Mouse (Mus musculus) ES-E14 (cell line): ENCODE results near the gene Disc1. TPM values are rescaled to one million over a fixed set of nuclear protein-coding genes. Genes with fewer than 3 reads are reported as not detected.

Source experiments
- DNase-seq: peaks from one replicate; pipeline ENCODE4 v3.0.0-alpha.2; 2013; ENCODE audit warnings: low read depth, low spot score
- H3K27ac ChIP-seq: 2 replicates; pipeline ENCODE4 v1.5.1; 2012; ENCODE audit warnings: low read depth, mild to moderate bottlenecking, low read length, moderate library complexity, mixed read lengths; ENCODE audit not compliant: poor library complexity, insufficient read depth, severe bottlenecking
- H3K36me3 ChIP-seq: 2 replicates; pipeline ENCODE4 v1.6.1; 2012; ENCODE audit warnings: mild to moderate bottlenecking, low read length, moderate library complexity, mixed read lengths; ENCODE audit not compliant: control insufficient read depth, poor library complexity, insufficient read depth, severe bottlenecking
- H3K4me1 ChIP-seq, 2 experiments: fragments of 150-350 bp in 1 of 2; sonication (generic) in 1 of 2; 2 replicates each; pipeline ENCODE4 v1.6.1; 2012; ENCODE audit warnings: low read length in 2 of 2, mild to moderate bottlenecking in 1 of 2, mixed read lengths in 1 of 2; ENCODE audit not compliant: control insufficient read depth in 2 of 2, insufficient read depth in 2 of 2, poor library complexity in 1 of 2
- H3K4me3 ChIP-seq, 2 experiments: fragments of 150-350 bp in 1 of 2; sonication (generic) in 1 of 2; 2 replicates each; pipeline ENCODE4 v1.5.1; 2012; ENCODE audit warnings: low read length in 2 of 2, low read depth in 1 of 2, mild to moderate bottlenecking in 1 of 2, mixed read lengths in 1 of 2; ENCODE audit not compliant: insufficient read depth in 1 of 2, poor library complexity in 1 of 2, severe bottlenecking in 1 of 2
- H3K9ac ChIP-seq: 2 replicates; pipeline ENCODE4 v1.6.1; 2012; ENCODE audit warnings: low read depth, mild to moderate bottlenecking, low read length, mixed read lengths; ENCODE audit not compliant: poor library complexity, insufficient read depth, severe bottlenecking
- H3K9me3 ChIP-seq: fragments of 150-350 bp; sonication (generic); 2 replicates; pipeline ENCODE4 v1.6.1; 2012; ENCODE audit warnings: low read depth, mild to moderate bottlenecking, low read length; ENCODE audit not compliant: control insufficient read depth, insufficient read depth
- CHD2 ChIP-seq: IDR thresholded peaks from 2 replicates; pipeline ENCODE4 v1.6.1; 2014; ENCODE audit warnings: mild to moderate bottlenecking, low read depth, low read length, inconsistent platforms
- HCFC1 ChIP-seq: IDR thresholded peaks from 2 replicates; pipeline ENCODE4 v1.6.1; 2012; ENCODE audit warnings: low read length, inconsistent platforms, borderline replicate concordance; ENCODE audit not compliant: insufficient read depth
- MAFK ChIP-seq: IDR thresholded peaks from 2 replicates; pipeline ENCODE4 v1.6.1; 2014; ENCODE audit warnings: mild to moderate bottlenecking, low read depth, low read length, inconsistent platforms; ENCODE audit not compliant: insufficient read depth
- ZC3H11A ChIP-seq: IDR thresholded peaks from 2 replicates; pipeline ENCODE4 v1.6.1; 2012; ENCODE audit warnings: low read depth, mild to moderate bottlenecking, inconsistent platforms, low read length, borderline replicate concordance
- ZNF384 ChIP-seq: IDR thresholded peaks from 2 replicates; pipeline ENCODE4 v1.6.1; 2012; ENCODE audit warnings: low read depth, low read length, inconsistent platforms
- in situ Hi-C, 2 experiments: fragments of 600-800 bp; cut with MboI; formaldehyde crosslinking; loops; one replicate each; pipeline ENCODE4 v1.15.1; 2025; ENCODE audit warnings: low sequenced_read_pairs in 2 of 2, inconsistent platforms in 1 of 2; ENCODE audit not compliant: unreplicated experiment in 2 of 2
- total RNA-seq: library from RNA; depleted of rRNA; stranded (reverse); fragments of 300-350 nt; gene quantifications from 2 replicates; pipeline ENCODE4 v1.2.3, GENCODE M21; 2012

The Disc1 gene
- total RNA-seq, 1 experiment: 2.7 TPM

DNA sequence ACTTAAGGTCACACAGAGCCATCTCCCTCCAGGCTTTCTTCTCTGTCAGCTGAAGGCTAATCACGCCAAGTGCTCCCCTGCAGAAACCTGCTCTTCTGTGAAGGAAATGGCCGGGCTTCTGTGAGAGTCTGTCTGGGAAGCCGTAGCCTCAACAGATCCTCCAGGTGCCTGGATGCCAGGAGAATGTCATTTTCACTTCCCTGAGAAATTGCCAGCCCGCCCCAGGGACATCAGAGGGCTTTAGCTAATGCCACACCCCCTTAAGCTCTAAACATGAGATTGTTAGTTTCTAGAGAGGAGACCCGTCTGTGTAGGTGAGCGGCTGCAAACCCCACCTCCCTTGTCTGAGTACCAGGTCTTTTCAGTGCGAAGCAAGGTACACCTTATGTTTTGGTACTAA lies 15.3 kb downstream of the Disc1 start:
- H3K36me3 ChIP-seq: no peaks in the 10 kb centered on the region
- no peak for DNase-seq
- no peak overlapping the region for H3K27ac ChIP-seq
- H3K9ac ChIP-seq: no peak overlapping the region
- H3K4me1 ChIP-seq: no peaks in the 10 kb centered on the region; a peak in 1 of 4 replicates
- in situ Hi-C loops: no loop called here
- H3K4me3 ChIP-seq: no peak overlapping the region
- no peak for TF ChIP-seq ZC3H11A
- TF ChIP-seq ZNF384: no peak
- no peak for TF ChIP-seq MAFK
- no peak for TF ChIP-seq CHD2
- H3K9me3 ChIP-seq: no peaks in the 10 kb centered on the region

DNA sequence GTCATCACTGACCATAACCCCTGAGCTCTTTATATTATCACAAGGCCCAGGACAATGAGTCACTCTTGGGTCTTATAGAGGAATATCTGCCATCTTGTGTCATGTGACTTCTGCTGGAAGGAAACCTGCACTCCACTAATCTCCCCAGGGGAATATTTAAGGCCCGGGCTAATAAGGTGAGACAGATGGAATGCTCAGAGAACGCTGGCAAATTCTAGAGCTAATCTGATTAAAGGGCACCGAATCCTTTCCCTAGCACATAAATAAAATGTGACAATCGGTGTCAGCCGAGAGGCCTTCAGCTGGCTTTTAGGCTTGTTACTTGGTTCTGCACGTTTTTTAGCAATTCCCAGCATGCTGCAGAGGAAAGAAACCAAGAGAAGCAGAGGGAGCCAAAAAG lies 15.7 kb downstream of the Disc1 start:
- no peak for DNase-seq
- in situ Hi-C loops: no loop called here
- Histone ChIP-seq H3K36me3 (no peaks in the 10 kb centered on the region), H3K9ac (no peak overlapping the region), H3K4me1 (no peaks in the 10 kb centered on the region; a peak in 1 of 4 replicates), H3K9me3 (no peaks in the 10 kb centered on the region), H3K4me3 (no peak overlapping the region), H3K27ac (no peak overlapping the region)
- no peak for TF ChIP-seq HCFC1
- no peak for TF ChIP-seq ZNF384
- TF ChIP-seq MAFK: no peak
- TF ChIP-seq ZC3H11A: no peak
- no peak for TF ChIP-seq CHD2

DNA sequence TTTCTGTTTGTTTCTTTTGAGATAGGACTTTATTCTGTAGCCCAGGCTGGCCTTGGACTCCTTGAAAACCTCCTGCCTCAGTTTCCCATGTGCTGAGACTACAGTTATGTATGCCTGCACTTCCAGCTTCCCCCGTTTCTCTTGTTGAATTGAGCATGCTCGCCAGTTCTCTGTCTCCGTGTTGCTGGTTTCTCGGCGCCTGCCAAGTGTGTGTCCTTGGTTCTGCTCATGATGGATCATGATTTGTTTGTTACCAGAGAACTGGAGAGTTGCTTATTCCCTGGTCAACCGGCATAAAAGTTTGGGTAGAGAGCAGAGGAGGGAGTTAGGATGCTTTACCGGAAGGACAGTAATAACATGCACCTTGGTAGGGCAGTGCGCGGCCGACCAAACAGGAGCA lies 20.1 kb downstream of the Disc1 start:
- no peaks in the 10 kb centered on the region; a peak in 1 of 4 replicates for H3K4me1 ChIP-seq
- H3K36me3 ChIP-seq: no peaks in the 10 kb centered on the region
- TF ChIP-seq CHD2 (no peak), ZC3H11A (no peak), MAFK (no peak), HCFC1 (no peak)
- DNase-seq: no peak
- no peak overlapping the region for H3K27ac ChIP-seq
- H3K9ac ChIP-seq: no peak overlapping the region
- no peak overlapping the region for H3K4me3 ChIP-seq
- in situ Hi-C loops: no loop called here
- H3K9me3 ChIP-seq: no peaks in the 10 kb centered on the region

DNA sequence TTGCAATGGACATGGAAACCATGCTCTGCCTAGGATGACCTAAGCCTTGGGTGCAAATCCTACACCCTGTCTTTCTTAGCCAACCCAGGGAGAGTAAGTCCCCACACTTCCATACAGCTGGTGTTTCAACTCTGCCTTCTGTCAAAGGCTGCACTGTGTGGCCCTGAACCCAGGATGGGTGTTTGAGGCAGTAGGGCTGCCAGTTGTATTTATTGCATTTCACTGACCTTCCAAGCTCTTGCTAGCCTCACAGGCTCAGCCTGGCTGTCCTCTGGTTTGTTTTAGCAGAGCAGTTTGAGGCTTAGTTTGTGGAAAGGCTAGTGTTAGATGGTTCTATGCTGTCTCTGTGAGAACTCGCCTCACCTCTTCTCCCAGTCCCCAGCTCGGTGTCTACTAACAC lies 20.6 kb downstream of the Disc1 start:
- no peak overlapping the region for H3K4me3 ChIP-seq
- in situ Hi-C loops: no loop called here
- no peak for TF ChIP-seq ZC3H11A
- no peak for TF ChIP-seq ZNF384
- no peak for TF ChIP-seq CHD2
- TF ChIP-seq MAFK: no peak
- TF ChIP-seq HCFC1: no peak
- H3K36me3 ChIP-seq: no peaks in the 10 kb centered on the region
- H3K9ac ChIP-seq: no peak overlapping the region
- H3K27ac ChIP-seq: no peak overlapping the region
- no peaks in the 10 kb centered on the region for H3K9me3 ChIP-seq
- H3K4me1 ChIP-seq: no peaks in the 10 kb centered on the region; a peak in 1 of 4 replicates
- DNase-seq: no peak

GRCm38 (mm10) chr8:125075389-125075788 lies 21.4 kb downstream of the Disc1 start:
- TF ChIP-seq ZC3H11A (no peak), ZNF384 (no peak), CHD2 (no peak), HCFC1 (no peak), MAFK (no peak)
- Histone ChIP-seq H3K4me3 (no peak overlapping the region), H3K36me3 (no peaks in the 10 kb centered on the region), H3K9ac (no peak overlapping the region), H3K9me3 (no peaks in the 10 kb centered on the region), H3K27ac (no peak overlapping the region), H3K4me1 (no peaks in the 10 kb centered on the region; a peak in 1 of 4 replicates)
- in situ Hi-C loops: no loop called here
- no peak for DNase-seq
